Mouse (Mus musculus): ENCODE data around the gene Cpn1. TPM values are rescaled to one million over a fixed set of nuclear protein-coding genes. Genes with fewer than 3 reads are reported as not detected.
A peak's percentile ranks its signal among the peaks of the same experiment; 100 is the strongest.

Gene Cpn1
- total and polyA plus RNA-seq, 3 experiments = 0.27 to 0.33 TPM; not detected in 1

- Histone ChIP-seq H3K4me1 (ENCODE audit: control insufficient read depth in 1 of 2, insufficient read depth in 2 of 2, low read length in 2 of 2) (no peaks in the 10 kb centered on the region; a peak in 1 of 4 replicates), H3K4me3 (ENCODE audit: control insufficient read depth in 1 of 2, insufficient read depth in 1 of 2, low read depth in 2 of 2, low read length in 2 of 2) (no peak overlapping the region), H3K9ac (ENCODE audit: control insufficient read depth, low read depth, low read length, poor library complexity, severe bottlenecking) (no peak overlapping the region), H3K27me3 (ENCODE audit: control insufficient read depth in 1 of 2, insufficient read depth in 2 of 2, low read length in 2 of 2) (peaks cover 0 to 4% of the 10 kb centered on the region in 2 experiments; a peak in 1 of 4 replicates), H3K9me3 (replicated peaks; ENCODE audit: insufficient read depth, low read length) (no peaks in the 10 kb centered on the region), H3K27ac (ENCODE audit: control insufficient read depth, low read depth, low read length) (no peak overlapping the region), H3K79me2 (ENCODE audit: control insufficient read depth, insufficient read depth, low read length, poor library complexity) (no peaks in the 10 kb centered on the region), H3K36me3 (ENCODE audit: control insufficient read depth in 1 of 2, insufficient read depth in 2 of 2, low read length in 2 of 2) (no peaks in the 10 kb centered on the region)
- TF ChIP-seq CHD2 (IDR thresholded peaks at IDR 0.05; ENCODE audit: low read length) (no peak), BHLHE40 (IDR thresholded peaks at IDR 0.05; ENCODE audit: borderline replicate concordance, low read depth, low read length) (no peak), NRF1 (IDR thresholded peaks at IDR 0.05; ENCODE audit: insufficient read depth, low read depth, low read length, poor library complexity, severe bottlenecking) (no peak), TBP (IDR thresholded peaks at IDR 0.05; ENCODE audit: low read depth, low read length) (no peak), MYC (IDR thresholded peaks at IDR 0.05; ENCODE audit: low read depth, low read length) (no peak), KAT2A (conservative IDR thresholded peaks at IDR 0.05; ENCODE audit: low read depth, low read length) (no peak), NELFE (IDR thresholded peaks at IDR 0.05; ENCODE audit: low read depth, low read length) (no peak), MEF2A (IDR thresholded peaks at IDR 0.05; ENCODE audit: extremely low read depth, insufficient replicate concordance, low read depth, low read length, poor library complexity, severe bottlenecking) (no peak)
- DNase-seq (ENCODE audit: low read depth, low spot score) = no peak
Measured at GRCm38 (mm10) chr19:44019739-44020138, 33.4 kb upstream of the Cpn1 start.

- Histone ChIP-seq H3K4me3 (ENCODE audit: control insufficient read depth in 1 of 2, insufficient read depth in 1 of 2, low read depth in 2 of 2, low read length in 2 of 2) (no peak overlapping the region), H3K27ac (ENCODE audit: control insufficient read depth, low read depth, low read length) (no peak overlapping the region), H3K4me1 (ENCODE audit: control insufficient read depth in 1 of 2, insufficient read depth in 2 of 2, low read length in 2 of 2) (peaks cover 0 to 3% of the 10 kb centered on the region in 2 experiments; a peak in 2 of 4 replicates), H3K9ac (ENCODE audit: control insufficient read depth, low read depth, low read length, poor library complexity, severe bottlenecking) (no peak overlapping the region), H3K79me2 (ENCODE audit: control insufficient read depth, insufficient read depth, low read length, poor library complexity) (no peaks in the 10 kb centered on the region), H3K27me3 (ENCODE audit: control insufficient read depth in 1 of 2, insufficient read depth in 2 of 2, low read length in 2 of 2) (peaks cover 0 to 3% of the 10 kb centered on the region in 2 experiments; a peak in 2 of 4 replicates), H3K36me3 (ENCODE audit: control insufficient read depth in 1 of 2, insufficient read depth in 2 of 2, low read length in 2 of 2) (no peaks in the 10 kb centered on the region), H3K9me3 (replicated peaks; ENCODE audit: insufficient read depth, low read length) (no peaks in the 10 kb centered on the region)
- DNase-seq (ENCODE audit: low read depth, low spot score) = peak; percentile 37
- 0 out of 4 replicates have a peak, but pooled peaks of 1 of the 2 experiments have one; percentile 14 for TF ChIP-seq EP300 (IDR thresholded peaks at IDR 0.05; ENCODE audit: low read depth in 1 of 2, low read length in 2 of 2)
- no peak for TF ChIP-seq USF2 (IDR thresholded peaks at IDR 0.05; ENCODE audit: borderline replicate concordance in 1 of 2, insufficient read depth in 1 of 2, low read depth in 1 of 2, low read length in 2 of 2)
- no peak for TF ChIP-seq CHD1 (IDR thresholded peaks at IDR 0.05; ENCODE audit: low read depth, low read length)
Measured at GRCm38 (mm10) chr19:44013862-44014261, 27.5 kb upstream of the Cpn1 start.

- Histone ChIP-seq H3K27me3 (ENCODE audit: control insufficient read depth in 1 of 2, insufficient read depth in 2 of 2, low read length in 2 of 2) (peaks cover 3 to 5% of the 10 kb centered on the region in 2 experiments), H3K4me3 (ENCODE audit: control insufficient read depth in 1 of 2, insufficient read depth in 1 of 2, low read depth in 2 of 2, low read length in 2 of 2) (no peak overlapping the region), H3K79me2 (ENCODE audit: control insufficient read depth, insufficient read depth, low read length, poor library complexity) (no peaks in the 10 kb centered on the region), H3K9ac (ENCODE audit: control insufficient read depth, low read depth, low read length, poor library complexity, severe bottlenecking) (no peak overlapping the region), H3K27ac (ENCODE audit: control insufficient read depth, low read depth, low read length) (no peak overlapping the region), H3K9me3 (replicated peaks; ENCODE audit: insufficient read depth, low read length) (no peaks in the 10 kb centered on the region), H3K4me1 (ENCODE audit: control insufficient read depth in 1 of 2, insufficient read depth in 2 of 2, low read length in 2 of 2) (peaks cover 0 to 3% of the 10 kb centered on the region in 2 experiments; a peak in 2 of 4 replicates), H3K36me3 (ENCODE audit: control insufficient read depth in 1 of 2, insufficient read depth in 2 of 2, low read length in 2 of 2) (no peaks in the 10 kb centered on the region)
- DNase-seq (ENCODE audit: low read depth, low spot score) = no peak
- no peak for TF ChIP-seq POLR2AphosphoS2 (IDR thresholded peaks at IDR 0.05; ENCODE audit: low read length)
- no peak for TF ChIP-seq USF2 (IDR thresholded peaks at IDR 0.05; ENCODE audit: borderline replicate concordance in 1 of 2, insufficient read depth in 1 of 2, low read depth in 1 of 2, low read length in 2 of 2)
- no peak for TF ChIP-seq MAX (IDR thresholded peaks at IDR 0.05; ENCODE audit: low read length)
- no peak for TF ChIP-seq MAFK (IDR thresholded peaks at IDR 0.05; ENCODE audit: borderline replicate concordance, low read depth, low read length)
- no peak for TF ChIP-seq CHD1 (IDR thresholded peaks at IDR 0.05; ENCODE audit: low read depth, low read length)
- TF ChIP-seq UBTF (IDR thresholded peaks at IDR 0.05; ENCODE audit: borderline replicate concordance, insufficient read depth, low read depth, low read length) = no peak
- TF ChIP-seq JUND (IDR thresholded peaks at IDR 0.05; ENCODE audit: low read depth, low read length) = no peak
- no peak for TF ChIP-seq MXI1 (IDR thresholded peaks at IDR 0.05; ENCODE audit: low read depth, low read length)
- TF ChIP-seq TCF12 (IDR thresholded peaks at IDR 0.05; ENCODE audit: low read depth, low read length) = no peak
- no peak for TF ChIP-seq ELF1 (IDR thresholded peaks at IDR 0.05; ENCODE audit: low read depth, low read length)
Measured at GRCm38 (mm10) chr19:44008784-44009183, 22.4 kb upstream of the Cpn1 start.

Measured in MEL (cell line).